Mouse (Mus musculus) embryonic fibroblast, embryonic 13.5 days (primary cell): ENCODE measurements around the gene Wnt10b. TPM values are rescaled to one million over a fixed set of nuclear protein-coding genes. Genes with fewer than 3 reads are reported as not detected.
A peak's percentile ranks its signal among the peaks of the same experiment; 100 is the strongest.

ENCODE experiments used
- H3K27ac ChIP-seq: 2 replicates; pipeline ENCODE4 v1.5.1; 2012; ENCODE audit warnings: low read length, control low read depth, inconsistent platforms; ENCODE audit not compliant: insufficient read depth
- H3K4me1 ChIP-seq: 2 replicates; pipeline ENCODE4 v1.6.1; 2011; ENCODE audit warnings: low read length; ENCODE audit not compliant: control insufficient read depth, insufficient read depth
- H3K4me3 ChIP-seq: 2 replicates; pipeline ENCODE4 v1.5.1; 2011; ENCODE audit warnings: mild to moderate bottlenecking, control low read depth, low read length; ENCODE audit not compliant: insufficient read depth
- CTCF ChIP-seq: IDR thresholded peaks from 2 replicates; pipeline ENCODE4 v1.5.1; 2011; ENCODE audit warnings: mild to moderate bottlenecking, control low read depth, low read length, moderate library complexity, borderline replicate concordance; ENCODE audit not compliant: insufficient read depth
- POLR2A ChIP-seq: IDR thresholded peaks from 2 replicates; pipeline ENCODE4 v1.6.1; 2011; ENCODE audit warnings: low read depth, mild to moderate bottlenecking, control low read depth, low read length, moderate library complexity
- polyA plus RNA-seq: library from polyadenylated mRNA; stranded (reverse); fragments of >200 nt; gene quantifications from 2 replicates; pipeline ENCODE4 v1.2.4, GENCODE M21; 2011; ENCODE audit warnings: low read depth; ENCODE audit not compliant: missing spikeins, insufficient read length

Wnt10b gene
- polyA plus RNA-seq, 1 experiment = 1.9 TPM

- Histone ChIP-seq H3K4me1 (peaks cover 17% of the 10 kb centered on the region), H3K27ac (no peak overlapping the region), H3K4me3 (no peak overlapping the region)
- no peak for TF ChIP-seq POLR2A
- TF ChIP-seq CTCF = no peak
Observed at GRCm38 (mm10) chr15:98775533-98775932, 2.4 kb downstream of the Wnt10b start.

DNA sequence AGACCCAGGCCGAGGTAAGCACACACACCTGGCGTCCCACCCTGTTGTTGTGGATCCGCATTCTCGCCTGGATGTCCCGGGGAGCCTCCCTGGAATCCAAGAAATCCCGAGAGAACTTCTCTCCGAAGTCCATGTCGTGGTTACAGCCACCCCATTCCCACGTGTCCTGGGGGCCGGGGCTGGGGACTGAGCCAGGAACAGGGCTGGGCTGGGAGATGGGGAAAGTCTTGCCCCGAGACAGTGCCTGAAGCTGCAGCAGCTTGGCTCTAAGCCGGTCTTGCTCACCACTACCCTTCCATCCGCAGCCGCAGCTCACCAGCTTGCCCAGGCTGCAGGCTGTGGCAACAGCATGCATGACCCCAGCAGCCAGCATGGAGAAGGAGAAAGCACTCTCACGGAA, 3.9 kb downstream of the Wnt10b start:
- Histone ChIP-seq H3K4me1 (peaks cover 10% of the 10 kb centered on the region), H3K4me3 (no peak overlapping the region), H3K27ac (no peak overlapping the region)
- no peak for TF ChIP-seq CTCF
- no peak for TF ChIP-seq POLR2A

DNA sequence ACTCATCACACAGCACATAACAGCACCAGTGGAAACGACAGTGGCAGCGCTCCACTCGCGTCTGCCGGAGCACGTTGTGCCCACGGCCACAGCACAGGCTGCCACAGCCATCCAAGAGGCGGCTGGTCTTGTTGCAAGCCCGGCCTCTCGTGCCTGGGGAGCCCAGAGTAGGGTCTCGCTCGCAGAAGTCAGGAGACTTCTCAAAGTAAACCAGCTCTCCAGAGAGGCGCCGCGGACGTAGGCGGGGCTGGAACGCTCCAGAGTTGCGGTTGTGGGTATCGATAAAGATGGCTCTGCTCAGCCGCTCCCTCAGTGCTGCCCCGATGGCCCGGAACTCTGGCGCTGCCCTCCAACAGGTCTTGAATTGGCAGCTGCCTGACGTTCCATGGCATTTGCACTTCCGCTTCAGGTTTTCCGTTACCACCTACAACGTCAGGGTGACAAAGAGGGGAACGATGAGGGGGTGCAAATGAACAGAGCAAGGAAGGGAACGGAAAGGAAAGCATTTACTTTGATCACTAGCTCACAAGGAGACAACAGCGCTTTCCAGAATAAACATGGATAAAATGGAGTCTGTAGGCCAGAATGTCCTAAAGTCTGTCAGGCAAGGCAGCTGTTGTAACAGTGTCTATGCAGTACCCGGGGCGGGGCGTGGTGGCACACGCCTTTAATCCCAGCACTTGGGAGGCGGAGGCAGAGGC, 5.3 kb downstream of the Wnt10b start:
- peaks cover 10% of the 10 kb centered on the region; the same call in 1 of the 2 replicates for H3K4me1 ChIP-seq
- no peak overlapping the region for H3K27ac ChIP-seq
- H3K4me3 ChIP-seq = no peak overlapping the region
- TF ChIP-seq POLR2A (no peak), CTCF (no peak)

DNA sequence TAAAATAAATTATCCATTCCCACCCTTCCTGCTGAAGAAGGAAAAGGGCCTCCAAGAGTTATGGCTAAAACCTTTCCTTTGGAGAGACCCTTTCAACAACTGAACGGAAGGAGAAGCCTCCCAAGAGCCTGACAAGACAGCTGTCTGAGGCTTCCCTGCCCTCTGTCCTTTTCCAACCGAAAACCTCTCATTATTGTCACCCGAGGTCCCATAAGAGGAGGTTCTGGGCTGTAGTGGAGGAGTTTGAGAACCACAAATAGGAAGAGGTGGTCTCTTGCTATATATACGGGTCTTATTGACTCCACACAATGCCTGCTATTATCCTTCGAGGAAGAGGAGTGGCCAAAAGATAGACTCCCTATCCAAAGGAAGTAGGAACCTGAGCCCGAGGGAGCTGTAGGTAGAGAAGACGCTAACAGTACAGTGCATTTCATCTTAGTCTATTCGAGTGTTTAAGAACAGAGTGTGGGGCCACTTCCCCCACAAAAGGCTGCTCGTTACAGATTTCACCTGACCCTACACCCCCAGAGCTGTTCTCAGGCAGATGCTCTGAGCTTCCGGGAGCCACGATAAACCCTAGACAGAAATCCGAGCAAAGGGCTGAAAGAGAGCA, 6.0 kb downstream of the Wnt10b start:
- no peak overlapping the region for H3K4me3 ChIP-seq
- TF ChIP-seq POLR2A = no peak
- TF ChIP-seq CTCF = no peak

GRCm38 (mm10) chr15:98768259-98768658, 9.7 kb downstream of the Wnt10b start:
- H3K4me3 ChIP-seq = no peak overlapping the region
- TF ChIP-seq POLR2A (no peak), CTCF (no peak)
- H3K4me1 ChIP-seq = peaks cover 8% of the 10 kb centered on the region; the same call in 1 of the 2 replicates
- H3K27ac ChIP-seq = no peak overlapping the region

More for the DNA sequence above, 6.0 kb downstream of the Wnt10b start:
- Histone ChIP-seq H3K27ac (no peak overlapping the region), H3K4me1 (peaks cover 11% of the 10 kb centered on the region; the same call in 1 of the 2 replicates)

DNA sequence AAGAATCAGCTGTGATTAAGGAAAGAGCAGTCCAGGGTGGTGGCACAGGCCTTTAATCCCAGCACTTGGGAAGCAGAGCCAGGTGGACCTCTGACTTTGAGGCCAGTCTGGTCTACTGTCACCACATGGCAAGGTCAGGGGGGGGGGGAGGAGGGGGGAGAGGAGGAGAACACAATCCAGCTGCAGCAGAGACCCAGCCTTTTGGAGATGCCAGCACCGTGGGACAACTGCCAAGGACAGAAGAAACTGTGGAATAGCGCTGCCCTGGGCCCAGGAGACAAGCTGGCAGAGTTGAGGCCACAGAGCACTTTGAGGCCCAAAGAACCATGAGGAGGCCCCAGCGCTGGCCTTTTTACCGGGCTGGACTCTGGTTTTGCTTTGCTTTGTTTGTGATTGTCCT, 12.0 kb downstream of the Wnt10b start:
- no peak overlapping the region for H3K4me3 ChIP-seq

DNA sequence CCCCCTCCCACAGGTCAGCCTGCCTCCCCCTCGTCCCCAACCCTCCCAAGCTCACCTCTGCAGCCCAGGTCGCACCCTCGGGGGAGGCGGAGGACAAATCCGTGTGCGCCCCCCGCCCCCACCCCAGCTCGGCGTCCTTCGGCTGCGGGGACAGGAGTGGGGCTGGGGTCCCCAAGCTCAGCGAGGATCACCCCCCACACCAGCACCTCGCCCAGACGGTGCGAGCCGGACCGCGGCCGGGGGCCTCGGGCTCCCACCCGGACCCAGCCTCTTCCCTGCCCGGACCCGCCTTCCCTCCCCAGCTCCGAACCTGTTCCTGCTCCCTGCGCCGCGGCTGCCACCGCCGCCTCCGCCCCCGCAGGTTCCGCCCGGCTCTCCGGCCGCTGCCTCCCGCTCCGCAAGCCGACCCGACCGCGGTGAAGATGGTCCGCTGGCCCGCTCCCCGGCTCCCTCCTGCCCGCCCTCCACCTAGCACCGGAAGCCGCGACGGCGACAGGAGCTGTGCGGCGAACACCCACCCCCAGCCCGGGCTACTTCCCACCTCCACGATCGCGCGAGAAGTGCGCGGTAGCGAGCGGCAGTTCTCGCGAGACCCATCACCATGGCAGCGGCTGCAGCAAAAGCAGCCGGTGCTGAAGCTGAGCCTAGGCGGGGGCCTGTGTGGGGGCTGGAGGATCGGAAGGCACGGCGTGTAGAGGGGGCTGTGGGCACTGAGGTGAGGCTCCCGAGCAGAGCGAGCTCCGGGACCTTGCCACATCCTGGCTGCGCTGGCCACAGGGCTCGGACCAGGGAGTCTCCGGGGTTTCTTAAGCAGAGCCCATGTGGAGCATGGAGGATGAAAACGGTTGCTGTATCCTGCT, 15.1 kb downstream of the Wnt10b start, which contains the start of gene Arf3:
Arf3 (minus strand) TSS at position 545 of the 860 bp plus-strand sequence.
- TF ChIP-seq POLR2A = peak; percentile 80
- TF ChIP-seq CTCF = no peak
- Histone ChIP-seq H3K27ac (peak within 1 kb of the TSS; percentile 38; the same call in 1 of the 2 replicates), H3K4me1 (peaks cover 8% of the 10 kb centered on the region), H3K4me3 (peak within 1 kb of the TSS; percentile 81)

More for the DNA sequence above, 12.0 kb downstream of the Wnt10b start:
- peaks cover 13% of the 10 kb centered on the region for H3K4me1 ChIP-seq
- H3K27ac ChIP-seq = no peak overlapping the region
- TF ChIP-seq CTCF (no peak), POLR2A (no peak)

GRCm38 (mm10) chr15:98762201-98762621, 15.7 kb downstream of the Wnt10b start:
- H3K4me3 ChIP-seq = peak overlapping the region; percentile 81
- no peak for TF ChIP-seq CTCF
- peak; percentile 46 for TF ChIP-seq POLR2A
- peaks cover 5% of the 10 kb centered on the region for H3K4me1 ChIP-seq
- H3K27ac ChIP-seq = no peak overlapping the region

DNA sequence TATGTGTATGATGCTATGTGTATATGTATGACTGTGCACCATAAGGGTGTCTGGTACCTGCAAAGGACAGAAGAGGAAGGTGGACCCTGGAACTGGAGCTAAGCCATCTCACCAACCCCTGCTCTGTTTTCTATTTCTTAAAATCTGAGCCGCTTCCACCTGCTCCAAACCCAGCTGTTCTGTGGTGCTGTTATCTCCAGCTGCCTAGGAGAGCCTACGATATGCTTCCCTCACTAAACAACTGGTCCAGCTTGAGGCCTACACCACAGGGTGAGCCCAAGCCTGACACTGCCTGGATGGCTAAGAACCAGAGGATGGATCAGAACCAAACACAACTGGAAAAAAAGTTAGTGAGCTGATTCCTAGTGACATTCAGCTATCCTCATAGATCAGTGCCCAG, 23.8 kb downstream of the Wnt10b start:
- TF ChIP-seq POLR2A (no peak), CTCF (no peak)
- Histone ChIP-seq H3K4me1 (no peaks in the 10 kb centered on the region), H3K27ac (no peak overlapping the region), H3K4me3 (no peak overlapping the region)

GRCm38 (mm10) chr15:98753021-98753423, 24.9 kb downstream of the Wnt10b start:
- Histone ChIP-seq H3K4me1 (peaks cover 2% of the 10 kb centered on the region; the same call in 1 of the 2 replicates), H3K4me3 (no peak overlapping the region), H3K27ac (no peak overlapping the region)
- TF ChIP-seq CTCF = no peak
- no peak for TF ChIP-seq POLR2A
